Mouse (Mus musculus): ENCODE measurements at regions not wholly inside any gene's neighbourhood (a gene's known extent, or its start where the extent isn't known, plus 50 kb on each side); places are given as distances from the start of the nearest gene placed in this dataset.
A peak's percentile ranks its signal among the peaks of the same experiment; 100 is the strongest.
"Not testable (repeated sequence)": the region's sequence is repeated elsewhere in the genome, so short reads cannot be mapped to it uniquely, and the experiment has no call there.

DNA sequence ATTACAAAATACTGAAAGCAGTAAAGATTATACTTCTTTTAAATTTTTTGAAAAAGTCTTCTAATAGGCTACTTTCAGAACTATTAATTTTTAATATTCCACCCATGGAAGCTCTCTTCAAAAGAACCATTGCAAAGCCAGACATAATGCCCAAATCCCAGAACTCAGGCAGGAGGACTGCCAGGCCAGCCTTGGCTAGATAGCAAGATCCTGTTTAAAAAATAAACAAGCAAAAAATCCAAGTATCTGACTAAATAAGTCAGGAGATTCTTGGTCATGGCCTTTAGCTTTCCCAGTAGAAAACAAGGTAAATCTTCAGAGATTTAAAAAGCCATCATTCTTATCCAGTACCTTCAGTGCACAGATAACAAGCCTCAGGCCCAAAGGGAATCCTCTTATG is 176.4 kb upstream of the Tsc22d2 start:
- Histone ChIP-seq H3K4me2 (no peak overlapping the region), H3K36me3 (no peaks in the 10 kb centered on the region), H3K27me3 (no peaks in the 10 kb centered on the region), H3K9me3 (replicated peaks) (no peaks in the 10 kb centered on the region), H3K4me1 (replicated peaks) (no peaks in the 10 kb centered on the region), H3K27ac (no peak overlapping the region), H3K4me3 (no peak overlapping the region), H3K9ac (no peak overlapping the region)
- no peak for ATAC-seq (replicated peaks; ENCODE audit: insufficient number of reproducible peaks, insufficient read depth, low FRiP score, low read depth)

DNA sequence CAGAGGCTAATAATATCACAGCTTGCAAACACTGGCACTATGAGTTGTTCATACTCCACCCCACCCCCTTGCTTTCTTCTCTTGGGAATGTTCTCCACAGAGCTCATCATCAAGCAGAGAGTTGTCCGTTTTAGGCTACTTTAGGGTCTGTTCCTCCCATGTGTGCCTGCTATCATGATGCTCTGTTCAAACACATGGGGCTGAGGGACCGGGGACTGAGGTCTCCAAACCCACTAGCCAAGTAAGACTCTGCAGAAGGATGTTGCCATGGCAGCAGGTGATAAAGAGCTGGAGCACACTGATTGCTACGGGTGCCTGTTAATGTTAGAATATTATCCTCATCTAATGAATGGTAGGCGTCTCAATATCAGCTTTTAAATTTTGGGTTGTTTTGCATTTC is 173.7 kb upstream of the Tsc22d2 start:
- no peak overlapping the region for H3K27ac ChIP-seq
- H3K9me3 ChIP-seq (replicated peaks): no peaks in the 10 kb centered on the region
- H3K27me3 ChIP-seq: no peaks in the 10 kb centered on the region

DNA sequence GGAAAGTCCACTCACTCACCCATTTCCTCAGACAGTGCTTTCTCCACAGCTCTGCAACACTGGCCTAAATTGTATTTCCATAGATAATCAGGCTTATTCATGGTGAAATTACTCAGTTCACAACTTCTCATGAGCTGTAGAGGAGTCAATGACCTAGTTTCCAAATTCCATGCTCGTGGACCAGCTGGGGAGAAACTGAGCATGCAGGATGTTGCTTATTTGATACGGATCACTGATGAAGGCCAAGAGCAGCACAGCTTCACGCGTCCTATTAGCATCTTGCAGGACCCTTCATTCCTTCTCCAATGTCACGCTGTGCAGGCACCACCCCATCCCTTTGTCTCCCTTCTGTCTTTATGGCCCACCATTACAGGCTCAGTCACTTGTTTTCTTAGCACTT is 169.2 kb upstream of the Tsc22d2 start:
- Histone ChIP-seq H3K4me2 (no peak overlapping the region), H3K4me1 (replicated peaks) (no peaks in the 10 kb centered on the region), H3K36me3 (no peaks in the 10 kb centered on the region), H3K9ac (no peak overlapping the region), H3K27ac (no peak overlapping the region), H3K27me3 (no peaks in the 10 kb centered on the region), H3K4me3 (no peak overlapping the region), H3K9me3 (replicated peaks) (no peaks in the 10 kb centered on the region)
- ATAC-seq (replicated peaks; ENCODE audit: insufficient number of reproducible peaks, insufficient read depth, low FRiP score, low read depth): no peak
- WGBS: 57% methylated on average over 5 of the region's 5 CpGs

More for the DNA sequence above, 173.7 kb upstream of the Tsc22d2 start:
- no peak for ATAC-seq (replicated peaks; ENCODE audit: insufficient number of reproducible peaks, insufficient read depth, low FRiP score, low read depth)
- Histone ChIP-seq H3K4me3 (no peak overlapping the region), H3K36me3 (no peaks in the 10 kb centered on the region), H3K4me2 (no peak overlapping the region), H3K9ac (no peak overlapping the region), H3K4me1 (replicated peaks) (no peaks in the 10 kb centered on the region)
- WGBS: 43% methylated on average over 4 of the region's 4 CpGs

DNA sequence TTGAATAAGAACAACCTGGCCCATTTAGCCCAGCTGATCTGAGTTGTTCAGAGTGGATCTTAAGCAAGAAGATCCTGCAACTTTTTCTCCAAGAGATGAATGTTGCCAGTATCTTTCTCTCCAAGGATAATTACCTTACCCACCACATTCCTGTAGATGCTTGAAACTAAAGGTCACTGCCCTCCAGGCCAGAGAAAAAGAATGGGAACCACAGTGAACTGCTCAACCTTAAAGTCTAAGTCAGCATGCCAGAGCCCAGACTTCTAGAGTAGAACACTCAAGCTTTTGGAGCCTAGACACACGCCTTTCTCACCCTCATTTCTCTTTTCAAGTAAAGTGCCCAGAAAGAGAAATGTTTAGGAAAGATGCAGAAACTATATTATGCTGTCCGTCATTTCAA is 166.5 kb upstream of the Tsc22d2 start:
- no peak overlapping the region for H3K27ac ChIP-seq
- no peak overlapping the region for H3K4me2 ChIP-seq
- no peak for ATAC-seq (replicated peaks; ENCODE audit: insufficient number of reproducible peaks, insufficient read depth, low FRiP score, low read depth)
- no peaks in the 10 kb centered on the region for H3K36me3 ChIP-seq
- H3K27me3 ChIP-seq: no peaks in the 10 kb centered on the region
- no peak overlapping the region for H3K4me3 ChIP-seq
- H3K9me3 ChIP-seq (replicated peaks): no peaks in the 10 kb centered on the region
- no peaks in the 10 kb centered on the region for H3K4me1 ChIP-seq (replicated peaks)
- 84% methylated on average over 2 of the region's 2 CpGs for WGBS
- no peak overlapping the region for H3K9ac ChIP-seq

DNA sequence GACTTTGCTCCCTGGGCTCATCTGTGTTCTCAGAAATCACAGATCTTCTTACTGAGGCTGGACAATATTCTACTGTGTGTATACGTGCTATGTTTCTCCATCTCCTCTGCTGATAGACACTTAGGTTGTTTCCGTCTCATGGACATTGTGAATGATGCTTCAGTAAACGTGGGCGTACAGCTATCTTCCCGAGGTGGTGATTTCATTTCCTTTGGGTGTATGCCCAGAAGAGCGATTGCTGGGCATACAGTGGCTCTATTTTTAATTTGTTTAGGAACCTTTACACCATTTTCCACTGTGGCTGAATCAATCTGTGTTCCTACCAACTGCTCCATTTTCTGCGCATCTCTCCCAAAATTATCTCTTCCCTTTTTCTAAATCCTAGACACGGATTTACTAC is 160.6 kb upstream of the Tsc22d2 start:
- no peaks in the 10 kb centered on the region for H3K9me3 ChIP-seq (replicated peaks)
- H3K27ac ChIP-seq: peak overlapping the region; percentile 51
- peak; percentile 47; the same call in 1 of the 2 replicates for ATAC-seq (replicated peaks; ENCODE audit: insufficient number of reproducible peaks, insufficient read depth, low FRiP score, low read depth)
- no peaks in the 10 kb centered on the region for H3K36me3 ChIP-seq
- H3K9ac ChIP-seq: no peak overlapping the region
- H3K4me1 ChIP-seq (replicated peaks): peaks cover 6% of the 10 kb centered on the region
- 31% methylated on average over 8 of the region's 8 CpGs for WGBS
- no peak overlapping the region for H3K4me2 ChIP-seq
- no peak overlapping the region for H3K4me3 ChIP-seq
- H3K27me3 ChIP-seq: no peaks in the 10 kb centered on the region

DNA sequence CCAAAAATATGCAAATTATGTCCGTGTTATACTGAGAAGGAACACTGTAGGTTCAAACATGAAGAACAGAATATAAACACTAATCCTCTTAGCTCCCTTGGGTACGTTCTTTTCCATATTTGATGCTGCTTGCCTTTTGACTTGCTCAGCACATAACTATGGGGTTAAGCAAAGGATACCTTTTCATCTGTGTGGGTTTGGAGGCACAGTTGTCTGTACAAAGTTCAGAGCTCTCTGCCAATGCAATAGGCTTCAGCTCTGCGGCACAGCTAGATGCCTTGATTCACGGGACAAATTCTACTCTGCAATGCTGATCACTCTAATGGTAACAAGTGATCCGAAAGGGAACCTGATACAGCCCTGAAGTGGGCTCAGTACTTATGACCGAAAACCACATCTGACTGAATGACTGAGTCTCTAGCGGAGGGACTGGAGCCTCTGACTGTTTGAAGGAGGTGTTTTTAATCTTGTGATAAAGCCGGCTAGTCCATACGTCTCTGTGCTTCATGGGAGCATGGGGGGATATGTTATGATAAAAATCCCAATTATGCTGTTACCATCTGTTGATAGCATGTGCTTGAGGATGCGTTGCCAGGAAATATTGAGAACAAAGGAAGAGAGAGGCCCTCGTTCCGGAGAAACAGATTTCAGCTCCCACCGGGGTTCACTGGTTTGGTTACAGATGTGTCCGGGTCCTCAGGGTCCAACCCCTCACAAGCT is 146.7 kb upstream of the Tsc22d2 start:
- H3K9me3 ChIP-seq (replicated peaks): no peaks in the 10 kb centered on the region
- peak overlapping the region; percentile 14; the same call in 1 of the 2 replicates for H3K4me2 ChIP-seq
- H3K9ac ChIP-seq: no peak overlapping the region
- no peak for ATAC-seq (replicated peaks; ENCODE audit: insufficient number of reproducible peaks, insufficient read depth, low FRiP score, low read depth)
- H3K27ac ChIP-seq: no peak overlapping the region
- H3K4me3 ChIP-seq: no peak overlapping the region
- H3K27me3 ChIP-seq: no peaks in the 10 kb centered on the region
- 45% methylated on average over 14 of the region's 14 CpGs for WGBS
- no peaks in the 10 kb centered on the region; the same call in 1 of the 2 replicates for H3K4me1 ChIP-seq (replicated peaks)
- H3K36me3 ChIP-seq: no peaks in the 10 kb centered on the region

DNA sequence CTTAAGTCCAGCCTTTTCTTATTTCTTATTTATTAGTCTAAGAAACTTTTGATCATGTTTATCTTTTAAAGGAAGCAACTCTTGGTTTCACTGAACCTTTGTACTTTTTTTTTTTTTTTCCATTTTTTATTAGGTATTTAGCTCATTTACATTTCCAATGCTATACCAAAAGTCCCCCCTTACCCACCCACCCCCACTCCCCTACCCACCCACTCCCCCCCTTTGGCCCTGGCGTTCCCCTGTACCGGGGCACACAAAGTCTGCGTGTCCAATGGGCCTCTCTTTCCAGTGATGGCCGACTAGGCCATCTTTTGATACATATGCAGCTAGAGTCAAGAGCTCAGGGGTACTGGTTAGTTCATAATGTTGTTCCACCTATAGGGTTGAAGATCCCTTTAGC is 143.1 kb upstream of the Tsc22d2 start:
- ATAC-seq (replicated peaks; ENCODE audit: insufficient number of reproducible peaks, insufficient read depth, low FRiP score, low read depth); H3K27ac ChIP-seq; H3K36me3 ChIP-seq: not testable (repeated sequence)

DNA sequence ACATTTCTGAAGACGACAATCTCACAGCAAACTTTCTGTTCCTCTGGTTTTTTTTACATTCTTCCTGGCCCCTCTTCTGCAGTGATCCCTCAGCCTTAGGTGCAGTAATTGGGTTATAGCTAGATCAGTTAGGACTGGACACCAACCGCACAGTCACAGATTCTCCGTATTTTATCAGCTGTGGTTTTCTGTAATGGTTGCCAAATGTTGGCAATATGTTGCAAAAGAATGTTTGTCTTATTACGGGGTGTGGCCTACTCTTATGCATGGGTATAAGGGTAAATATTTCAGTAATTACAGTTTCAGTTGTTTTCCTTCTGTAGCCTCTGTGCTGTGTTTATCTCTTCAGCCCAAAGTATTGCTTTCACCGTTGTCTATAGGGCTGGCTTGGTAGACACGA is 133.2 kb upstream of the Tsc22d2 start:
- ATAC-seq (replicated peaks; ENCODE audit: insufficient number of reproducible peaks, insufficient read depth, low FRiP score, low read depth): no peak
- 69% methylated on average over 6 of the region's 6 CpGs for WGBS
- H3K4me1 ChIP-seq (replicated peaks): no peaks in the 10 kb centered on the region
- H3K36me3 ChIP-seq: no peaks in the 10 kb centered on the region
- no peak overlapping the region for H3K4me3 ChIP-seq
- H3K27me3 ChIP-seq: no peaks in the 10 kb centered on the region
- H3K4me2 ChIP-seq: no peak overlapping the region
- no peaks in the 10 kb centered on the region for H3K9me3 ChIP-seq (replicated peaks)
- no peak overlapping the region for H3K9ac ChIP-seq
- no peak overlapping the region for H3K27ac ChIP-seq

More for the DNA sequence above, 143.1 kb upstream of the Tsc22d2 start:
- H3K9me3 ChIP-seq (replicated peaks); H3K4me3 ChIP-seq; H3K9ac ChIP-seq; H3K4me2 ChIP-seq; H3K4me1 ChIP-seq (replicated peaks); H3K27me3 ChIP-seq: not testable (repeated sequence)
- WGBS: no CpG with 5 or more reads among the region's 4 CpGs

DNA sequence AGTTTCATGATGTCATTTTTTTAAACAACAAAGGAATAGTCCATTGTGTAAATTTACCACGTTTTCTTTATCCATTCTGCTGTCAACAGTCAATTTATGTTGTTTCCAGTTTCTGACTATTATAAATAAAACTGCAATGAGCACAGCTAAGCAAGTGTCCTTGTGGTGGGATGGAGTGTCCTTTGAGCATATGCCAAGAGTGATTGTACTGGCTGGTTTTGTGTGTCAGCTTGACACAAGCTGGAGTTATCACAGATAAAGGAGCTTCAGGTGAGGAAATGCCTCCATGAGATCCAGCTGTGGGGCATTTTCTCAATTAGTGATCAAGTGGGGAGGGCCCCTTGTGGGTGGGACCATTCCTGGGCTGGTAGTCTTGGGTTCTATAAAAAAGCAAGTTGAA is 130.1 kb upstream of the Tsc22d2 start:
- H3K36me3 ChIP-seq; ATAC-seq (replicated peaks; ENCODE audit: insufficient number of reproducible peaks, insufficient read depth, low FRiP score, low read depth); H3K27ac ChIP-seq; H3K4me2 ChIP-seq; H3K4me3 ChIP-seq; H3K27me3 ChIP-seq; H3K4me1 ChIP-seq (replicated peaks); H3K9ac ChIP-seq; H3K9me3 ChIP-seq (replicated peaks): not testable (repeated sequence)
- WGBS: 37% methylated on average over 1 of the region's 1 CpGs

DNA sequence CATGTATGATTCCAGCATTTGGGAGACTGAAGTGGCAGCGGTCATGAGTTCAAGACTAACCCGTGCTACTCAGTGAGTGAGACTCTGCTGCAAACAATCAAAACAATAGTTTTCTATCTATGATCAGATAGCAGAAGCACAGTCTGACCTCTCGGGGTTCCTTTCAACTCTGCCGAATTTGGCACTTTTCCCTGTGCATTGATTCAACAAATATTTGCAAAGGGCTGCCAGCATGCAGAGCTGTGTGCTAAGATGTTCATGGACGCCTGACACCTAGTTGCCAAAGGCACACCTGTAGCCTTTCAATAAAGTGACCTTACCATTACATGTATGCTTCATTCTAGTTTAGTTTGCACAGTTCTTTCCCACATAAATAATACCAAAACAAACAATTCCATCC is 118.7 kb upstream of the Tsc22d2 start:
- Histone ChIP-seq H3K4me2 (no peak overlapping the region), H3K4me3 (no peak overlapping the region), H3K36me3 (no peaks in the 10 kb centered on the region), H3K9me3 (replicated peaks) (no peaks in the 10 kb centered on the region), H3K9ac (no peak overlapping the region), H3K4me1 (replicated peaks) (peaks cover 5% of the 10 kb centered on the region), H3K27me3 (no peaks in the 10 kb centered on the region), H3K27ac (no peak overlapping the region)
- 68% methylated on average over 5 of the region's 5 CpGs for WGBS
- no peak for ATAC-seq (replicated peaks; ENCODE audit: insufficient number of reproducible peaks, insufficient read depth, low FRiP score, low read depth)

DNA sequence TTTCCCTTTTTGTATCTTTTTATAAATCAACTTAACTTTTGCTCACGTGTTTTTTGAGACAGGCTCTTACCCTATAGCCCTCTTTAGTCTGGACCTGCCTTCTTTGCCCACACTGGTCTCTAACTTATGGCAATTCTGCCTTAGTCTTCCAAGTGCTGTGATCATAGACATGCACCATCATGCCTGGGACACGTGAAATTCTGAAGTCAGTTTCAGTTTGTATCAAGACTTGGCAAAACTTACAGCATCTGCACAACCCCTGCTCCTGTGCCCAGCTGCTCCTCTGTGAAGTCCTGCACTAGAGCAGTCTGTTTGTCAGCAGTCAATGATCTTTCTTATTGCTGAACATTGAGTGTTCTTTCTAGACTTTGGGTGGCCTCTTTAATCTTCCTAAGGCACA is 114.3 kb upstream of the Tsc22d2 start:
- WGBS: 53% methylated on average over 2 of the region's 2 CpGs
- H3K9ac ChIP-seq: no peak overlapping the region

DNA sequence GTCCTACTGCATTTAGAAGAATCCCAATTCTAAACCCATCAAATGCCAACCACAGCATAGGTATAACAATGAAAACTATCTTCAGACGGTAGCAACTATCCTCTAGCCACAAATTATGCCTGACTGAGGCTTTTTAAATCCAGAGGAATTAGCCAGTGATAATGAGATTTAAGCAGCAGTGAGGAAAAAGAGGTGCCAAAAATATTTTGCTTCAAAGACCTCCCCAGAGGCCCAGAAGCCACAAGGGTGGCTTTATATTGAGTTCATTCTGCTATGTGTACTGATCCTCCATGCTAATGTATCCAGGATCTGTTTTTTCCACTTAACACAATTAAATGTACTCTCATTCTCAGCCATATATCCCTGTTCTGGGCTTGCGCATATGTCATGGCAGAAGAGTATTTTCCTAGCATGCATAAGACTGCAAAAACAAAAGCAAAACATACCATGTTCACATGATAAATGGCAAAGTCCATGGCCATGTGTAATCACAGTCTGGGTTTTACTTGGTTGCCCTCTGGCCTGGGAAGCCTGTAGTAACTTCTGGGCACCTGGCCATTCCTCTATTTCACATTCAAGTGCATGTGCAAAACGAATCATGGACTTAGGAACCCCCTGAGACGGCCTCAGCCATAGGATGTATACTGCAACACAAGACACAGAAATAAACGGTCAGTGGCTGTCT is 113.6 kb upstream of the Tsc22d2 start:
- H3K9me3 ChIP-seq (replicated peaks): no peaks in the 10 kb centered on the region
- no peak overlapping the region for H3K27ac ChIP-seq
- 60% methylated on average over 5 of the region's 5 CpGs for WGBS
- no peak overlapping the region for H3K4me3 ChIP-seq
- peaks cover 8% of the 10 kb centered on the region for H3K4me1 ChIP-seq (replicated peaks)
- no peak overlapping the region for H3K4me2 ChIP-seq
- no peaks in the 10 kb centered on the region for H3K27me3 ChIP-seq
- H3K36me3 ChIP-seq: no peaks in the 10 kb centered on the region
- no peak for ATAC-seq (replicated peaks; ENCODE audit: insufficient number of reproducible peaks, insufficient read depth, low FRiP score, low read depth)
- H3K9ac ChIP-seq: no peak overlapping the region

More for the DNA sequence above, 114.3 kb upstream of the Tsc22d2 start:
- Histone ChIP-seq H3K27ac (no peak overlapping the region), H3K4me1 (replicated peaks) (peaks cover 8% of the 10 kb centered on the region), H3K36me3 (no peaks in the 10 kb centered on the region), H3K27me3 (no peaks in the 10 kb centered on the region), H3K4me2 (no peak overlapping the region), H3K9me3 (replicated peaks) (no peaks in the 10 kb centered on the region), H3K4me3 (no peak overlapping the region)
- no peak for ATAC-seq (replicated peaks; ENCODE audit: insufficient number of reproducible peaks, insufficient read depth, low FRiP score, low read depth)
